Mouse (Mus musculus): ENCODE data around the gene Cep164. TPM values are rescaled to one million over a fixed set of nuclear protein-coding genes. Genes with fewer than 3 reads are reported as not detected.

The Cep164 gene
- polyA plus RNA-seq, 1 experiment from 2014 or later: 34.6 TPM

GRCm38 (mm10) chr9:45806847-45807246 is 21.6 kb downstream of the Cep164 start:
- Histone ChIP-seq H3K4me3 (ENCODE audit: low read depth, low read length) (no peak overlapping the region), H3K27me3 (ENCODE audit: control insufficient read depth, insufficient read depth, low read length) (no peaks in the 10 kb centered on the region), H3K4me2 (replicated peaks; ENCODE audit: low read depth, low read length) (no peak overlapping the region), H3K36me3 (ENCODE audit: control insufficient read depth, insufficient read depth, low read length) (peaks cover 9% of the 10 kb centered on the region), H3K9me3 (ENCODE audit: control insufficient read depth, low read depth, low read length) (no peaks in the 10 kb centered on the region), H3K9ac (replicated peaks; ENCODE audit: low read depth, low read length) (no peak overlapping the region), H3K4me1 (ENCODE audit: control insufficient read depth, insufficient read depth, low read length) (no peaks in the 10 kb centered on the region), H3K27ac (ENCODE audit: low read length) (no peak overlapping the region)
- no peak for ATAC-seq (ENCODE audit: insufficient number of reproducible peaks, insufficient read depth, low FRiP score, low read depth)
- 93% methylated on average over 11 of the region's 11 CpGs for WGBS

DNA sequence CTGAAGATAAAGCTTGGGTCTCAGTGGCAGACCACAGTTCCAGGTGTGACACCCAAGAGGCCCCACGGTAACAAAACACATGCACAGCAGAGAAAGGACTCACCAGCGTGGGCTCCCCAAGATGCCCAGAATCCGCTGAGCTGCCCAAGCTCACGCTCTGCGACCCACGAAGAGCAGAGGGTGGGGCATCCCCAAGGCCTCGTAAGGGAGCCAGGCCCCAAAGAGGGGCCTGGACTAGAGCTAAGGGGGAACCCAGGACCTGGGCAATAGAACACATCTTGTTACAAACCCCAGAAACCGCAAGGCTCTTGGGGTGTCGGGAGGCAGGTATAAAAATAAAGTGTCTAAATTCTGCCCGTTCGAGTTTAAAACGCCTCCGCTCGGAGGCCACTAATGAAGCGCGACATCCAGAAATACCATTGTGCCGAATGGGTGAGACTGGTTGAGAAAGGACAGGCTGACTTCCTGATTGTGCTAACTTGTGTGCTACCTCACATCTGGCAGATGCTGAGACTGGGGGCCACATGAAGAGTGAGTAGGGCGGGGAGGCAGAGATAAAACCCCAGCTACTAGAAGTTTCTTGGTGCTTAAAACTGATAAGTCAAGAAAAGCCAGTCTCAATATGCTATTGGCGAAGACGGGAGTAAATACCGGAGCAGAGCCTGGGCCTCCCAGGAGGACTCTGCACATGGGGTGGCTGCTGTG is 25.3 kb downstream of the Cep164 start:
- 92% methylated on average over 21 of the region's 21 CpGs for WGBS
- no peak overlapping the region for H3K9ac ChIP-seq (replicated peaks; ENCODE audit: low read depth, low read length)
- no peaks in the 10 kb centered on the region for H3K27me3 ChIP-seq (ENCODE audit: control insufficient read depth, insufficient read depth, low read length)
- H3K27ac ChIP-seq (ENCODE audit: low read length): no peak overlapping the region
- H3K4me3 ChIP-seq (ENCODE audit: low read depth, low read length): no peak overlapping the region
- ATAC-seq (ENCODE audit: insufficient number of reproducible peaks, insufficient read depth, low FRiP score, low read depth): 0 out of 2 replicates have a peak, but pooled peaks have one; percentile 26
- no peak overlapping the region for H3K4me2 ChIP-seq (replicated peaks; ENCODE audit: low read depth, low read length)
- peaks cover 3% of the 10 kb centered on the region; the same call in 1 of the 2 replicates for H3K4me1 ChIP-seq (ENCODE audit: control insufficient read depth, insufficient read depth, low read length)
- H3K36me3 ChIP-seq (ENCODE audit: control insufficient read depth, insufficient read depth, low read length): peaks cover 9% of the 10 kb centered on the region; the same call in 1 of the 2 replicates
- H3K9me3 ChIP-seq (ENCODE audit: control insufficient read depth, low read depth, low read length): no peaks in the 10 kb centered on the region

DNA sequence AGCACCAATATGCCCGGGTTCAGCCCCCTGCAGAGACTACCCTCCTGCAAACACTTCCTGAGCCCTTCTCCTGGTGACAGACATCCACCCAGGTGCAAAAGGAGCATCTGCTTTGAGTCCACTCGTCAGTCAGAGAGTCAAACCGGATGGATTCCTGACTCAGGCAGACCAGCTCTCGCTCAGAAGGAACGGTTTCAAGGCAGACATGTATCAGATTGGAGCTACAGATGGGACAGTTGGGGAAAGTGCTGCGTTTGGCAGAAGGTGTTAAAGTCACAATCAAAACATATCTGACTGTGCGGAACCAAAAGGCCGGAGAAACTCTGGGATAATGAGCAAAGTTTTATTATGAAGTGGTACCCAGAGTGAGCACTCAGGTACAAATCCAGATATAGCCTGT is 29.1 kb downstream of the Cep164 start:
- H3K27ac ChIP-seq (ENCODE audit: low read length): no peak overlapping the region
- no peaks in the 10 kb centered on the region for H3K27me3 ChIP-seq (ENCODE audit: control insufficient read depth, insufficient read depth, low read length)
- 79% methylated on average over 8 of the region's 8 CpGs for WGBS
- H3K9ac ChIP-seq (replicated peaks; ENCODE audit: low read depth, low read length): no peak overlapping the region
- H3K4me1 ChIP-seq (ENCODE audit: control insufficient read depth, insufficient read depth, low read length): peaks cover 3% of the 10 kb centered on the region; the same call in 1 of the 2 replicates
- H3K4me2 ChIP-seq (replicated peaks; ENCODE audit: low read depth, low read length): no peak overlapping the region
- peaks cover 5% of the 10 kb centered on the region; the same call in 1 of the 2 replicates for H3K36me3 ChIP-seq (ENCODE audit: control insufficient read depth, insufficient read depth, low read length)
- no peak for ATAC-seq (ENCODE audit: insufficient number of reproducible peaks, insufficient read depth, low FRiP score, low read depth)
- no peak overlapping the region for H3K4me3 ChIP-seq (ENCODE audit: low read depth, low read length)
- H3K9me3 ChIP-seq (ENCODE audit: control insufficient read depth, low read depth, low read length): no peaks in the 10 kb centered on the region

- no peaks in the 10 kb centered on the region for H3K9me3 ChIP-seq (ENCODE audit: control insufficient read depth, low read depth, low read length)
- H3K36me3 ChIP-seq (ENCODE audit: control insufficient read depth, insufficient read depth, low read length): no peaks in the 10 kb centered on the region; the same call in 1 of the 2 replicates
- 14% methylated on average over 13 of the region's 13 CpGs for WGBS
- peaks cover 3% of the 10 kb centered on the region; the same call in 1 of the 2 replicates for H3K4me1 ChIP-seq (ENCODE audit: control insufficient read depth, insufficient read depth, low read length)
- H3K4me2 ChIP-seq (replicated peaks; ENCODE audit: low read depth, low read length): 0 out of 2 replicates have a peak overlapping the region, but pooled peaks have one; percentile 17
- no peak overlapping the region for H3K9ac ChIP-seq (replicated peaks; ENCODE audit: low read depth, low read length)
- no peak overlapping the region for H3K4me3 ChIP-seq (ENCODE audit: low read depth, low read length)
- H3K27ac ChIP-seq (ENCODE audit: low read length): no peak overlapping the region
- no peaks in the 10 kb centered on the region for H3K27me3 ChIP-seq (ENCODE audit: control insufficient read depth, insufficient read depth, low read length)
- peak; percentile 75; the same call in 1 of the 2 replicates for ATAC-seq (ENCODE audit: insufficient number of reproducible peaks, insufficient read depth, low FRiP score, low read depth)
These were observed 29.9 kb downstream of the Cep164 start for GRCm38 (mm10) chr9:45798467-45799164.

- Histone ChIP-seq H3K4me2 (replicated peaks; ENCODE audit: low read depth, low read length) (no peak overlapping the region), H3K9me3 (ENCODE audit: control insufficient read depth, low read depth, low read length) (no peaks in the 10 kb centered on the region), H3K4me3 (ENCODE audit: low read depth, low read length) (no peak overlapping the region), H3K36me3 (ENCODE audit: control insufficient read depth, insufficient read depth, low read length) (no peaks in the 10 kb centered on the region; the same call in 1 of the 2 replicates), H3K4me1 (ENCODE audit: control insufficient read depth, insufficient read depth, low read length) (peaks cover 3% of the 10 kb centered on the region; the same call in 1 of the 2 replicates), H3K9ac (replicated peaks; ENCODE audit: low read depth, low read length) (no peak overlapping the region), H3K27ac (ENCODE audit: low read length) (no peak overlapping the region), H3K27me3 (ENCODE audit: control insufficient read depth, insufficient read depth, low read length) (no peaks in the 10 kb centered on the region)
- 82% methylated on average over 3 of the region's 3 CpGs for WGBS
- ATAC-seq (ENCODE audit: insufficient number of reproducible peaks, insufficient read depth, low FRiP score, low read depth): no peak
These were observed 31.2 kb downstream of the Cep164 start for GRCm38 (mm10) chr9:45797271-45797670.

- no peak overlapping the region for H3K27ac ChIP-seq (ENCODE audit: low read length)
- 81% methylated on average over 5 of the region's 5 CpGs for WGBS
- no peaks in the 10 kb centered on the region for H3K27me3 ChIP-seq (ENCODE audit: control insufficient read depth, insufficient read depth, low read length)
- ATAC-seq (ENCODE audit: insufficient number of reproducible peaks, insufficient read depth, low FRiP score, low read depth): no peak
- H3K36me3 ChIP-seq (ENCODE audit: control insufficient read depth, insufficient read depth, low read length): peaks cover 3% of the 10 kb centered on the region; the same call in 1 of the 2 replicates
- no peaks in the 10 kb centered on the region for H3K9me3 ChIP-seq (ENCODE audit: control insufficient read depth, low read depth, low read length)
- no peak overlapping the region for H3K4me3 ChIP-seq (ENCODE audit: low read depth, low read length)
- no peak overlapping the region for H3K4me2 ChIP-seq (replicated peaks; ENCODE audit: low read depth, low read length)
- no peak overlapping the region for H3K9ac ChIP-seq (replicated peaks; ENCODE audit: low read depth, low read length)
- H3K4me1 ChIP-seq (ENCODE audit: control insufficient read depth, insufficient read depth, low read length): peaks cover 3% of the 10 kb centered on the region; the same call in 1 of the 2 replicates
These were observed 32.8 kb downstream of the Cep164 start for GRCm38 (mm10) chr9:45795722-45796121.

DNA sequence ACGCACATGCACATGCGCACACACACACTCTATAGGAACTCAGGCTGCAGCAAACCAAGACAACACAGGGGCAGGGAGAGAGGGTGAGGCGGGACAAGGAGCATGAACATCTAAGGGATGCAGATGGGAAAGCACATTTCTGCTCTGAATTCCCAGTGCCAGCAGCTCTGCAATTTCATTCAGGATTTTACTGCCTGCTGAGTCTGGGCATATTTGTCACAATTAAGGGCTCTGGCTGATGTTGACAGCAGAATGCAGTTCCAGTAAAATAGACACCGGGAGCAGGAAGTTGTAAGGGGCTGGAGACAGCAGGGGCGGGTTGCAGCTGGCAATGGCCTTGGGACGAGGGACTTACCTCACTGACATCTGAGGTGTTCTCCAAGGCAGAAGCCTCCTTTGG is 34.8 kb downstream of the Cep164 start:
- Histone ChIP-seq H3K27ac (ENCODE audit: low read length) (no peak overlapping the region), H3K36me3 (ENCODE audit: control insufficient read depth, insufficient read depth, low read length) (peaks cover 3% of the 10 kb centered on the region; the same call in 1 of the 2 replicates), H3K4me2 (replicated peaks; ENCODE audit: low read depth, low read length) (no peak overlapping the region), H3K9me3 (ENCODE audit: control insufficient read depth, low read depth, low read length) (no peaks in the 10 kb centered on the region), H3K9ac (replicated peaks; ENCODE audit: low read depth, low read length) (no peak overlapping the region), H3K4me3 (ENCODE audit: low read depth, low read length) (no peak overlapping the region), H3K27me3 (ENCODE audit: control insufficient read depth, insufficient read depth, low read length) (no peaks in the 10 kb centered on the region), H3K4me1 (ENCODE audit: control insufficient read depth, insufficient read depth, low read length) (peaks cover under 1% of the 10 kb centered on the region; the same call in 1 of the 2 replicates)
- 84% methylated on average over 6 of the region's 6 CpGs for WGBS
- ATAC-seq (ENCODE audit: insufficient number of reproducible peaks, insufficient read depth, low FRiP score, low read depth): no peak

GRCm38 (mm10) chr9:45792235-45792634 is 36.3 kb downstream of the Cep164 start:
- Histone ChIP-seq H3K4me3 (ENCODE audit: low read depth, low read length) (no peak overlapping the region), H3K4me1 (ENCODE audit: control insufficient read depth, insufficient read depth, low read length) (peaks cover 3% of the 10 kb centered on the region; the same call in 1 of the 2 replicates), H3K4me2 (replicated peaks; ENCODE audit: low read depth, low read length) (no peak overlapping the region), H3K27me3 (ENCODE audit: control insufficient read depth, insufficient read depth, low read length) (no peaks in the 10 kb centered on the region), H3K9me3 (ENCODE audit: control insufficient read depth, low read depth, low read length) (no peaks in the 10 kb centered on the region), H3K36me3 (ENCODE audit: control insufficient read depth, insufficient read depth, low read length) (peaks cover 3% of the 10 kb centered on the region; the same call in 1 of the 2 replicates), H3K9ac (replicated peaks; ENCODE audit: low read depth, low read length) (no peak overlapping the region), H3K27ac (ENCODE audit: low read length) (no peak overlapping the region)
- no peak for ATAC-seq (ENCODE audit: insufficient number of reproducible peaks, insufficient read depth, low FRiP score, low read depth)
- 92% methylated on average over 1 of the region's 1 CpGs for WGBS
